Mouse (Mus musculus): ENCODE data around the gene Usp29.

- peak in 1 of 2 experiments; percentile 15; a peak in 1 of 4 replicates for TF ChIP-seq CTCF (conservative IDR thresholded peaks at IDR 0.05 in 1 of 2, IDR thresholded peaks at IDR 0.05 in 1 of 2; ENCODE audit: low read depth in 2 of 2, low read length in 2 of 2)
- TF ChIP-seq JUN (IDR thresholded peaks at IDR 0.05; ENCODE audit: insufficient read depth, low read depth, low read length), result no peak
- no peak for TF ChIP-seq POLR2AphosphoS2 (IDR thresholded peaks at IDR 0.05; ENCODE audit: low read depth, low read length)
- no peak for TF ChIP-seq ZNF384 (IDR thresholded peaks at IDR 0.05; ENCODE audit: low read depth, low read length)
- TF ChIP-seq CHD2 (IDR thresholded peaks at IDR 0.05; ENCODE audit: low read length), result no peak
- no peak for TF ChIP-seq EP300 (IDR thresholded peaks at IDR 0.05; ENCODE audit: low read length)
- TF ChIP-seq RAD21 (IDR thresholded peaks at IDR 0.05; ENCODE audit: low read depth, low read length), result no peak
- TF ChIP-seq SIN3A (IDR thresholded peaks at IDR 0.05; ENCODE audit: low read length), result no peak
- TF ChIP-seq MYC (IDR thresholded peaks at IDR 0.05; ENCODE audit: low read depth, low read length), result no peak
- TF ChIP-seq HCFC1 (IDR thresholded peaks at IDR 0.05; ENCODE audit: low read depth, low read length), result no peak
- no peak for TF ChIP-seq MXI1 (IDR thresholded peaks at IDR 0.05; ENCODE audit: low read depth, low read length)
- no peak for TF ChIP-seq USF1 (IDR thresholded peaks at IDR 0.05; ENCODE audit: low read depth, low read length)
Measured at GRCm38 (mm10) chr7:6958574-6958973, 228.2 kb downstream of the Usp29 start.

Data from CH12.LX (cell line).